Mouse (Mus musculus): ENCODE data around the gene Rps15a. TPM values are rescaled to one million over a fixed set of nuclear protein-coding genes. Genes with fewer than 3 reads are reported as not detected.

Gene Rps15a
- 513 and 522 TPM in 2 replicates for polyA plus RNA-seq (2015; fragmentation: Nextera tagmentation; extraction: Ambion mirVana)

DNA sequence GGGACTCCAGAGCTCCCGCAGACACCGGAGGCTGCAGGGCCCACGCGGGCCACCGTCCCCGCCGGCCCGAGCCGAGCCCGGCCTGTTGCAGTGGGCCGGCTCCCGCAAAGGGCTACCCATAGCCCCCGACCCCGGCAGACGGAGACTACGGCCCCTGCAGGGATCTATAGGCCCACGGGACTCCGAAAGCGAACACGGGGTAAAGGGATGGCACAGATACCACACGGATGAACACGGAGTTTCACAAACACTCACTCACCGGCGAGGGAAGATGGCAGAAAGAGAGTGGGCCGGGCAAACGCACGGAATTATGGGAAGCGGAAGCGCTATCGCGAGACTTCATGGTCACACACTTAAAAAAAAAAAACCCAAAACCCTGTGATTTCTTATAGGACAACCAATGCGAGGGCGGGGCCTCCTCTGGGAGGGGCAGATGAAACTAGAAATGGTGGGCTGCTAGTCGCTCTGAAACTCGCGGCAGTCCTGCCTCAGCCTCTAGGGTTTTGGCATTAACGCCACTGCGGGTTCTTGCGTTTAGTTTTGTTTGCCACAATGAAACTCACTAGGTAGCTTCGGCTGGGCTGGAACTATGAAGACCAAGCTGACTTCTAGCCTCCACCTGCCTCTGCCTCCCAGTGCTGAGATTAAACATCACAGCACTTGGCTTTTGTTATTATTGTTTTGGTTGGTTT, at the start of gene Rps15a:
TSS of gene Rps15a (minus strand) at position 312 of the 692 bp plus-strand sequence.
- WGBS = under 1% methylated on average over 40 of the region's 40 CpGs
- H3K36me3 ChIP-seq = peaks cover 64% of the 10 kb centered on the region

GRCm38 (mm10) chr7:118163006-118163405, 47.0 kb upstream of the Rps15a start:
- Histone ChIP-seq H3K9me3 (no peaks in the 10 kb centered on the region), H3K27me3 (no peaks in the 10 kb centered on the region), H3K4me1 (replicated peaks) (no peaks in the 10 kb centered on the region), H3K36me3 (peaks cover 47% of the 10 kb centered on the region), H3K9ac (no peak overlapping the region), H3K27ac (no peak overlapping the region), H3K4me3 (no peak overlapping the region), H3K4me2 (no peak overlapping the region)
- no peak for ATAC-seq (ENCODE audit: low FRiP score)
- WGBS = 89% methylated on average over 8 of the region's 8 CpGs

More for the DNA sequence above, at the start of gene Rps15a:
- H3K9me3 ChIP-seq = no peaks in the 10 kb centered on the region
- ATAC-seq (ENCODE audit: low FRiP score) = peak; percentile 89
- peak within 1 kb of the TSS; percentile 73 for H3K4me3 ChIP-seq
- peak within 1 kb of the TSS; percentile 92 for H3K9ac ChIP-seq
- peak within 1 kb of the TSS; percentile 90 for H3K4me2 ChIP-seq
- no peaks in the 10 kb centered on the region for H3K27me3 ChIP-seq
- H3K27ac ChIP-seq = peak within 1 kb of the TSS; percentile 93
- peaks cover 43% of the 10 kb centered on the region for H3K4me1 ChIP-seq (replicated peaks)

DNA sequence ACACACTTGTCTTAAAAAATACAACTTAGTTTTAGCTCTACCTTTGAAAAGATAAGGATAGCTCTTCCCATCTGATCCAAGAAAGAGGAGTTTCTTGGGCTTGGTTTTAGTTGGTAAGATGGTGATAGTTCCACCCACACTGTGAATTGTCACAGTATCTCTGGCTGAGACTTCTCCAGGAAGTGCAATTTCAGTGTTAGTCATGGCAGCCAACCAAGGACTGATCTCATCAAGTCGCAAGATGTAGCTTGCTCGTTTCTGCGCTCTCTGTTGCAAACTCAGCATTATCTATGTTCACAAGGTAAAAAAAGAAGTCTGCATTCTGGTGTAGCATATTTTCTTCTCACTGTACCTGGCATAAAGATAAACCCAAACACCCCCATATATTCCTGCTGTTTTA, 44.1 kb upstream of the Rps15a start:
- Histone ChIP-seq H3K9ac (no peak overlapping the region), H3K27me3 (no peaks in the 10 kb centered on the region), H3K36me3 (peaks cover 47% of the 10 kb centered on the region)

GRCm38 (mm10) chr7:118156461-118156860, 40.5 kb upstream of the Rps15a start:
- Histone ChIP-seq H3K4me1 (replicated peaks) (no peaks in the 10 kb centered on the region), H3K27me3 (no peaks in the 10 kb centered on the region), H3K9ac (no peak overlapping the region), H3K4me3 (no peak overlapping the region), H3K9me3 (no peaks in the 10 kb centered on the region), H3K4me2 (no peak overlapping the region), H3K36me3 (peaks cover 76% of the 10 kb centered on the region), H3K27ac (no peak overlapping the region)
- WGBS = 96% methylated on average over 7 of the region's 7 CpGs
- no peak for ATAC-seq (ENCODE audit: low FRiP score)

More for the DNA sequence above, 44.1 kb upstream of the Rps15a start:
- Histone ChIP-seq H3K9me3 (no peaks in the 10 kb centered on the region), H3K4me2 (no peak overlapping the region), H3K4me3 (no peak overlapping the region), H3K27ac (no peak overlapping the region), H3K4me1 (replicated peaks) (no peaks in the 10 kb centered on the region)
- ATAC-seq (ENCODE audit: low FRiP score) = no peak
- WGBS = 99% methylated on average over 3 of the region's 3 CpGs

DNA sequence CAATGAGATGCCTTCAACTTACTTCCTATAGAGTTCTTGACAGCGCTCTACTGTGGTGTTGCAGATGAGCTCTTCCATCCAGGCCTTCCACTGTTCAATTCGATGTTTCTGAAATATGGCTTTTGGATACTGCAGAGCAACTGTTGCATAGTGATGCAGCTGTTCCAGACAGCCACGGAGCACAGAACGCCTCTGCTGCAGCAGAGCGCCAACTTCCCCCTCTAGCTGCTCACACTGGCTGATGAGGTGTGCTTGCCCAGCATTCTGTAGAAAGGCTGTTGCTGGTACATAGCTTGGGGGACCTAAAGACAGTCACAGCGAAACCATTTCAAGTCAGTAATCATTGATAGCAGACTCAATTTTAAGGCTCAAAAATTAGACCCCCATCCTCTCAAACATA, 38.2 kb upstream of the Rps15a start:
- Histone ChIP-seq H3K9me3 (no peaks in the 10 kb centered on the region), H3K27ac (no peak overlapping the region), H3K4me1 (replicated peaks) (no peaks in the 10 kb centered on the region), H3K36me3 (peaks cover 73% of the 10 kb centered on the region), H3K9ac (no peak overlapping the region), H3K4me2 (no peak overlapping the region), H3K4me3 (no peak overlapping the region), H3K27me3 (no peaks in the 10 kb centered on the region)
- ATAC-seq (ENCODE audit: low FRiP score) = no peak
- WGBS = 96% methylated on average over 6 of the region's 6 CpGs

DNA sequence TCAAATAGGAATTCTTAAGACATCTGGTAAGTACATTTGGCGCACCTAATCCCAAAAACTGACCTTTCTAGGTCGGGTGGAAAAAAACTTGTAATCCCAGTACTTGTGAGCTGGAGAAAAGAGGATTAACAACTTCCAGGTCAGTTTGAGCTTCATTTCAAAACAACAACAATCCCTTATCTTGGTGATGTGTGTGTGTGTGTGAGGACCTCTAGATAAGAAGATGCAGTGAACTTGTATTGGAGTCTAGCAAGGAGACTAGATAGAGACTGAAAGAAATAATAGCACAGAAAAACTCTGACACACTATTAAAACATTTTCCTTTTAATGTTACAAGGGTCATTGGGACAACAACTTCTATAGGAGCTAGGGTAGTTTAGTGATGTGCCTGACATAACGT, 27.6 kb upstream of the Rps15a start:
- no peak overlapping the region for H3K9ac ChIP-seq
- H3K4me3 ChIP-seq = no peak overlapping the region
- H3K27me3 ChIP-seq = no peaks in the 10 kb centered on the region
- WGBS = 88% methylated on average over 3 of the region's 3 CpGs
- H3K4me1 ChIP-seq (replicated peaks) = no peaks in the 10 kb centered on the region
- no peak overlapping the region for H3K27ac ChIP-seq
- H3K9me3 ChIP-seq = no peaks in the 10 kb centered on the region
- no peak overlapping the region for H3K4me2 ChIP-seq
- no peak for ATAC-seq (ENCODE audit: low FRiP score)
- peaks cover 72% of the 10 kb centered on the region for H3K36me3 ChIP-seq

- H3K9ac ChIP-seq = no peak overlapping the region
- H3K27ac ChIP-seq = no peak overlapping the region
- no peak overlapping the region for H3K4me3 ChIP-seq
- H3K9me3 ChIP-seq = no peaks in the 10 kb centered on the region
- 87% methylated on average over 4 of the region's 4 CpGs for WGBS
- peaks cover 67% of the 10 kb centered on the region for H3K36me3 ChIP-seq
- no peaks in the 10 kb centered on the region for H3K4me1 ChIP-seq (replicated peaks)
- H3K4me2 ChIP-seq = no peak overlapping the region
- ATAC-seq (ENCODE audit: low FRiP score) = no peak
- no peaks in the 10 kb centered on the region for H3K27me3 ChIP-seq
Observed at GRCm38 (mm10) chr7:118143123-118143522, 27.1 kb upstream of the Rps15a start.

GRCm38 (mm10) chr7:118141271-118141670, 25.3 kb upstream of the Rps15a start:
- no peak overlapping the region for H3K27ac ChIP-seq
- no peaks in the 10 kb centered on the region for H3K9me3 ChIP-seq
- 93% methylated on average over 7 of the region's 7 CpGs for WGBS
- H3K4me1 ChIP-seq (replicated peaks) = no peaks in the 10 kb centered on the region
- H3K27me3 ChIP-seq = no peaks in the 10 kb centered on the region
- no peak overlapping the region for H3K4me3 ChIP-seq
- H3K4me2 ChIP-seq = no peak overlapping the region
- H3K9ac ChIP-seq = no peak overlapping the region
- peaks cover 74% of the 10 kb centered on the region for H3K36me3 ChIP-seq
- ATAC-seq (ENCODE audit: low FRiP score) = no peak

- Histone ChIP-seq H3K27me3 (no peaks in the 10 kb centered on the region), H3K9ac (no peak overlapping the region), H3K4me3 (no peak overlapping the region), H3K27ac (no peak overlapping the region), H3K4me2 (no peak overlapping the region), H3K9me3 (no peaks in the 10 kb centered on the region), H3K36me3 (peaks cover 46% of the 10 kb centered on the region), H3K4me1 (replicated peaks) (peaks cover 2% of the 10 kb centered on the region; the same call in 1 of the 2 replicates)
- 72% methylated on average over 11 of the region's 11 CpGs for WGBS
- no peak for ATAC-seq (ENCODE audit: low FRiP score)
Observed at GRCm38 (mm10) chr7:118135128-118135527, 19.1 kb upstream of the Rps15a start.

- Histone ChIP-seq H3K4me2 (peak within 1 kb of the TSS; percentile 67), H3K9me3 (no peaks in the 10 kb centered on the region), H3K4me1 (replicated peaks) (peaks cover 29% of the 10 kb centered on the region), H3K9ac (peak within 1 kb of the TSS; percentile 91), H3K27ac (peak within 1 kb of the TSS; percentile 90), H3K27me3 (no peaks in the 10 kb centered on the region), H3K4me3 (peak within 1 kb of the TSS; percentile 90), H3K36me3 (peaks cover 10% of the 10 kb centered on the region)
- peak; percentile 100 for ATAC-seq (ENCODE audit: low FRiP score)
- under 1% methylated on average over 39 of the region's 39 CpGs for WGBS
Observed at GRCm38 (mm10) chr7:118129430-118130041, 13.5 kb upstream of the Rps15a start, which contains the start of gene Arl6ip1. TSS of gene Arl6ip1 (minus strand) at chr7:118129662.

- peaks cover 14% of the 10 kb centered on the region for H3K36me3 ChIP-seq
- peak; percentile 87 for ATAC-seq (ENCODE audit: low FRiP score)
Observed at GRCm38 (mm10) chr7:118128925-118129429, 13.0 kb upstream of the Rps15a start.

DNA sequence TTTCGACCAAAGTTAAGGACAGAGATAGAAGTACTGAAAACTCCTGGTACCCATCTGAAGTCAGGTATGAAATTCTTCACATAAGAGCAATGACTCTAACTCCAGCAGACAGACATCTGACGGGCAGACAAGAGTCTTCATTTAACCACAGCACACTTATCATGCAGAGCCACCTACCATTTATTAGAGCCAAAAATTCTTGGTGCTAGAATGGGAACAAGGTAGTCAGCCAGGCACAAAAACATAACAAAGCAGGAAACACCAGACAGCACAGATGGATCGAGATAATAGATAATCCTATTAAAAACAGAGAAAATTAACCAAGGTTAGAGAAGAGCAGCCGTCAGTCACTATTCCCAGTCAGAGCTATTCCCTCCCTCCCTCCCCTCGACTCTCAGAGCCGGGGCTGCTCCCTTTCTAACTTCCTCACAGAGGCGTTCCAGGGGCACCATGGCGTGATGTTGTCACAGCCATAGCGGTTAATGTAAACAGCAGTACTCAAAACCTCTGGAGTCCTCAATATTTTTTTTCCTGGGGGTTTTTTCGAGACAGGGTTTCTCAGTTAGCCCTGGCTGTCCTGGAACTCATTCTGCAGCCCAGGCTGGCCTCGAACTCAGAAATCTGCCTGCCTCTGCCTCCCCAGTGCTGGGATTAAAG, 10.4 kb upstream of the Rps15a start:
- 77% methylated on average over 11 of the region's 11 CpGs for WGBS
- peaks cover 29% of the 10 kb centered on the region for H3K4me1 ChIP-seq (replicated peaks)
- no peaks in the 10 kb centered on the region for H3K27me3 ChIP-seq
- H3K27ac ChIP-seq = no peak overlapping the region
- no peak overlapping the region for H3K9ac ChIP-seq
- peak overlapping the region; percentile 67; the same call in 1 of the 2 replicates for H3K4me2 ChIP-seq
- no peak overlapping the region for H3K4me3 ChIP-seq
- H3K36me3 ChIP-seq = peaks cover 32% of the 10 kb centered on the region
- ATAC-seq (ENCODE audit: low FRiP score) = no peak
- H3K9me3 ChIP-seq = no peaks in the 10 kb centered on the region

More at GRCm38 (mm10) chr7:118128925-118129429, 13.0 kb upstream of the Rps15a start:
- H3K4me1 ChIP-seq (replicated peaks) = peaks cover 29% of the 10 kb centered on the region
- H3K4me2 ChIP-seq = peak overlapping the region; percentile 67
- WGBS = under 1% methylated on average over 21 of the region's 21 CpGs
- H3K27ac ChIP-seq = peak overlapping the region; percentile 89
- peak overlapping the region; percentile 90 for H3K4me3 ChIP-seq
- H3K9ac ChIP-seq = peak overlapping the region; percentile 91
- no peaks in the 10 kb centered on the region for H3K27me3 ChIP-seq
- H3K9me3 ChIP-seq = no peaks in the 10 kb centered on the region
